Mouse (Mus musculus) ES-E14 (cell line): ENCODE results near the gene Tmem144.

Experiments
- CHD2 ChIP-seq: IDR thresholded peaks from 2 replicates; pipeline ENCODE4 v1.6.1; 2014; ENCODE audit warnings: mild to moderate bottlenecking, low read depth, low read length, inconsistent platforms
- HCFC1 ChIP-seq: IDR thresholded peaks from 2 replicates; pipeline ENCODE4 v1.6.1; 2012; ENCODE audit warnings: low read length, inconsistent platforms, borderline replicate concordance; ENCODE audit not compliant: insufficient read depth
- ZC3H11A ChIP-seq: IDR thresholded peaks from 2 replicates; pipeline ENCODE4 v1.6.1; 2012; ENCODE audit warnings: low read depth, mild to moderate bottlenecking, inconsistent platforms, low read length, borderline replicate concordance
- ZNF384 ChIP-seq: IDR thresholded peaks from 2 replicates; pipeline ENCODE4 v1.6.1; 2012; ENCODE audit warnings: low read depth, low read length, inconsistent platforms

DNA sequence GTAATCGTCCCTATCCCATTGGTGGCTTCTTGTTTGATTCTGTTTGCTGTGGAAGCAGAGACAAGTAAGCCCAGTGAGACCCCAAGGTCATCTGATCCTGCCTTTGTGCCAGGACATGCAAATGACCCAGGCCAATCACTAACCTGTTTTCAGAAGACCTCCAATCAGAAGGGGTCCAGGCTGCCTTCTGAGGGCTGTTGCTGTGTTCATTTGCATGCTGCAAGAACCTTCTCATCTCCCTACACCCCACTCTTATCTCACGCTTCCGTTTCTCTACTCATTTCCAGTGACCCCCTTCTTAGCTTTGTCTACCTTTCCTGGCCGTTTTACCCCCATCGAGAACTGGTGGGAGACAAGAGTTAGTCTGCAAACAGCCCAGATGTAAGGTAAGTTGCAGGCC is 31.7 kb upstream of the Tmem144 start, which contains the start of gene Fam198b:
- no peak for TF ChIP-seq ZC3H11A
- TF ChIP-seq ZNF384: no peak
- TF ChIP-seq CHD2: no peak
- no peak for TF ChIP-seq HCFC1
